Mouse (Mus musculus) heart, postnatal 0 days (tissue): Measurements from ENCODE around the gene Oser1.

Source experiments
- CTCF ChIP-seq: IDR thresholded peaks from 2 replicates; pipeline ENCODE4 v1.5.1; 2016; ENCODE audit warnings: antibody characterized with exemption, control low read depth, low read depth
- EP300 ChIP-seq: IDR thresholded peaks from 2 replicates; pipeline ENCODE4 v1.6.1; 2016; ENCODE audit warnings: antibody characterized with exemption, low read depth

GRCm38 (mm10) chr2:163443543-163443942 is 19.0 kb upstream of the Oser1 start:
- TF ChIP-seq CTCF (no peak), EP300 (no peak)
